Mouse (Mus musculus) limb, embryonic 14.5 days (tissue): ENCODE results near the gene Dhrs3. TPM values are rescaled to one million over a fixed set of nuclear protein-coding genes. Genes with fewer than 3 reads are reported as not detected.

ENCODE experiments used
- ATAC-seq: fragments of 200-750 bp; cut with Nextera tagmentation; 2 replicates; pipeline ENCODE4 v1.8.0; 2017; ENCODE audit warnings: low read depth, moderate number of reproducible peaks, moderate TSS enrichment; ENCODE audit not compliant: low FRiP score
- DNase-seq: peaks from one replicate; pipeline ENCODE4 v3.0.0-alpha.2; 2015; ENCODE audit warnings: low spot score
- H3K27ac ChIP-seq: fragments of 300-500 bp; sonication (generic); replicated peaks from 2 replicates; pipeline ENCODE4 v1.5.1; 2014; ENCODE audit warnings: low read depth, mild to moderate bottlenecking, low read length, moderate library complexity, mixed read lengths
- H3K27me3 ChIP-seq: fragments of 300-500 bp; sonication (generic); 2 replicates; pipeline ENCODE4 v1.6.1; 2014; ENCODE audit warnings: low read length, mixed read lengths; ENCODE audit not compliant: control insufficient read depth, insufficient read depth
- H3K36me3 ChIP-seq: fragments of 300-500 bp; sonication (generic); 2 replicates; pipeline ENCODE4 v1.6.1; 2014; ENCODE audit warnings: mild to moderate bottlenecking, low read length, moderate library complexity, mixed read lengths; ENCODE audit not compliant: control insufficient read depth, insufficient read depth
- H3K4me1 ChIP-seq: fragments of 300-500 bp; sonication (generic); 2 replicates; pipeline ENCODE4 v1.6.1; 2014; ENCODE audit warnings: antibody characterized with exemption, low read length, mixed read lengths; ENCODE audit not compliant: control insufficient read depth, insufficient read depth
- H3K4me2 ChIP-seq: fragments of 300-500 bp; sonication (generic); replicated peaks from 2 replicates; pipeline ENCODE4 v1.6.1; 2014; ENCODE audit warnings: low read depth, mild to moderate bottlenecking, low read length, moderate library complexity; ENCODE audit not compliant: severe bottlenecking
- H3K4me3 ChIP-seq: fragments of 300-500 bp; sonication (generic); replicated peaks from 2 replicates; pipeline ENCODE4 v1.5.1; 2014; ENCODE audit warnings: low read length
- H3K9ac ChIP-seq: fragments of 300-500 bp; sonication (generic); 2 replicates; pipeline ENCODE4 v1.6.1; 2014; ENCODE audit warnings: mild to moderate bottlenecking, low read depth, low read length, moderate library complexity; ENCODE audit not compliant: severe bottlenecking
- H3K9me3 ChIP-seq: fragments of 300-500 bp; sonication (generic); 2 replicates; pipeline ENCODE4 v1.6.1; 2016; ENCODE audit warnings: low read length; ENCODE audit not compliant: control insufficient read depth
- POLR2A ChIP-seq: fragments of 200-500 bp; IDR thresholded peaks from 2 replicates; pipeline ENCODE4 v1.8.0; 2012; ENCODE audit warnings: inconsistent platforms, mild to moderate bottlenecking, moderate library complexity, borderline replicate concordance; ENCODE audit not compliant: insufficient read depth, insufficient read length; ENCODE audit errors: extremely low read depth
- WGBS: fragments of 180-500 bp; shearing (Covaris S2); extraction: QIAGEN DNeasy Blood & Tissue Kit; methylation state at CpG from one replicate; pipeline ENCODE4 v1.1.7; 2014; 5-methylcytosine and 5-hydroxymethylcytosine counted together
- polyA plus RNA-seq, 2 experiments: library from polyadenylated mRNA; depleted of rRNA in 1 of 2; stranded (reverse) in 1 of 2; unstranded in 1 of 2; fragments of >200 nt; fragmentation: Nextera tagmentation in 1 of 2; extraction: Ambion mirVana in 1 of 2; gene quantifications; 2 replicates each; pipeline versions ENCODE4 v1.2.1 to v1.2.3; 2012 to 2014

Dhrs3 gene
- polyA plus RNA-seq, 2 experiments = 69.7 to 121 TPM

- peak overlapping the region; percentile 90 for H3K27ac ChIP-seq
- peaks cover 51% of the 10 kb centered on the region for H3K4me1 ChIP-seq
- H3K27me3 ChIP-seq = no peaks in the 10 kb centered on the region
- DNase-seq (no peak), ATAC-seq (no peak)
- no peaks in the 10 kb centered on the region for H3K9me3 ChIP-seq
- peak overlapping the region; percentile 67 for H3K4me3 ChIP-seq
- H3K9ac ChIP-seq = peak overlapping the region; percentile 81
- H3K36me3 ChIP-seq = 0 out of 2 replicates have a peak, but pooled peaks cover 1% of the 10 kb centered on the region
- peak overlapping the region; percentile 86 for H3K4me2 ChIP-seq
- no peak for TF ChIP-seq POLR2A
- WGBS = under 1% methylated on average over 12 of the region's 12 CpGs
Observed at GRCm38 (mm10) chr4:144892937-144893272, 278 bp downstream of the Dhrs3 start.

DNA sequence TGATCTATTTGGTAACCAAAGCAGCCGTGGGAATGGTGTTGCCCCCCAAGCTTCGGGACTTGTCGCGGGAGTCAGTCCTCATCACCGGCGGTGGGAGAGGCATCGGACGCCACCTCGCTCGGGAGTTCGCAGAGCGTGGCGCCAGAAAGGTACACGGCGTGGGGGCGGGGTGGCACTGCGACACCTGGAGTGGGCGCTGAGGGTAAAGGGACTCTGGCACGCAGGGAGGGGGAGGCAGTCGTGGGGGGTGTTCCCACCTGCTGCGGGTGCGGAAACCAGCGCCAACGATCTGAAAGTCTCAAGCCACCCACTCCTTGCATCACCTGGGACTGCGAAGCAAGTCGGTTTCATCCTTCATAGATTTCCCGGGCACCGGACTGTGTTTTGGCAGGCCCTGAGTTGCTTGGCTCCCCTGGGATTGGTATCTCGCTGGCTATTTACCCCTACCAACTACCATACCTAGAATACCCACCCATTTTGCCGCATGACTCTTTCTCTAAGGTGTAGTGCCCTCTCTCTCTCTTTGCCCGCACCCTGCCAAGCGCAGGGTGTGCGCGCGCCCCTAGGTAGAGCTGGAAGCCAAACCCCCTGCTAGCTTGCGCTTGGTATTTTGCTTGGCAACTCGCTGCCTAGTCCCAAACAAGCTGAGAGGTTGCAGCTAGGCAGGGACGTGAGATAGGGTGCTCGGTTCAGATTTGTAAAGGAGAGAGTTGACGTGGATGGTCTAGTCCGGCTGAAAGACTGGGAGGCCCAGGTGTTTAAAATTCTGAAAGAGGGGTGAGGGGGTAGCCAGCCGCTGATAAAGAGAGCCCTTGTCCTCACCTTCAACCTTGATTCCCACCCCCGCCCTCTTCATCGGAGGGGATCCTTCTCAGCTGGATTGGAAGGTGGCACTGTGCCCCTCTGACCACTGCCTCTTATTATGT is 1.2 kb downstream of the Dhrs3 start:
- no peaks in the 10 kb centered on the region for H3K9me3 ChIP-seq
- H3K36me3 ChIP-seq = peaks cover 5% of the 10 kb centered on the region; the same call in 1 of the 2 replicates
- H3K27ac ChIP-seq = peak overlapping the region; percentile 90
- peak overlapping the region; percentile 81 for H3K9ac ChIP-seq
- H3K27me3 ChIP-seq = no peaks in the 10 kb centered on the region
- DNase-seq (no peak), ATAC-seq (no peak)
- H3K4me1 ChIP-seq = peaks cover 43% of the 10 kb centered on the region
- no peak for TF ChIP-seq POLR2A
- under 1% methylated on average over 36 of the region's 44 CpGs for WGBS
- H3K4me2 ChIP-seq = peak overlapping the region; percentile 86
- H3K4me3 ChIP-seq = peak overlapping the region; percentile 67

DNA sequence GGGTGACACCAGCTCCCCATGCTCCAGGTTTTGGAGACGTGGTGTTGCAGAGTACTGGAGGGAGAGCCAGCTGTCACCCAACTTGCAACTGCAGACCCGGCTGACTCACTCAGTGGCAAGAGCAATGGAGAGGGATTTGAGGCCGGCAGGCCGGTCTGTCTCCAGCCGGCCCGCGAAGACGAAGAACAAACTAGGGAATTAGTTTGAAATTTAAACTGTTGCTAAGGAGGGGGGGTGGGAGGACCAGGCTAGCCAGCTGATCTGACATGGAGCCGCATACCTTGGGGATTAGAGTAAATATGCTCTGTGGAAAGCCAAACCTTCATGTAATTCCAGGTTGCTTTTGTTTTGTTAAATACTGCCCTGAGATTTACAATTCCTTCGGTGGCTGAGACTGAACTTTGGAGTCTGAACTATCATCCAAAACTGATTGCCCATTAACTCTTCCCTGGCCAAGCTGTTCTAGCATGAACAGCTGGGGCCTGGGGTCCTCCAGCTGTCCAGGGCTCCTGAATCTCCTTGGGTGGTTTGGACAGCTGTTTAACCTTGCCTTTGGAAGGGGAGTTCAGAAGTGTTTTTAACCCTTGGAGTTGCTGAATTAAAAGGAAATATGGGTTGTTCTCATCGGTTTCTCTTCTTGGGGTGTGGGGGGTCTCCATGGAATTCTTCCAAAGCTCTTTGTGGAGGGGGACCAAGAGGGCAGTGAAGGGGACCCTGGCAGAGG is 2.0 kb downstream of the Dhrs3 start:
- Histone ChIP-seq H3K27ac (peak overlapping the region; percentile 90), H3K4me3 (peak overlapping the region; percentile 67), H3K4me2 (peak overlapping the region; percentile 86), H3K4me1 (peaks cover 36% of the 10 kb centered on the region), H3K36me3 (peaks cover 6% of the 10 kb centered on the region; the same call in 1 of the 2 replicates), H3K27me3 (no peaks in the 10 kb centered on the region), H3K9ac (peak overlapping the region; percentile 81), H3K9me3 (no peaks in the 10 kb centered on the region)
- ATAC-seq (peak; percentile 34), DNase-seq (peak; percentile 68)
- WGBS = 2% methylated on average over 11 of the region's 11 CpGs
- peak; percentile 20; the same call in 1 of the 2 replicates for TF ChIP-seq POLR2A

GRCm38 (mm10) chr4:144895211-144895590 is 2.6 kb downstream of the Dhrs3 start:
- Histone ChIP-seq H3K27me3 (no peaks in the 10 kb centered on the region), H3K9me3 (no peaks in the 10 kb centered on the region), H3K9ac (peak overlapping the region; percentile 81), H3K4me2 (peak overlapping the region; percentile 86), H3K36me3 (peaks cover 12% of the 10 kb centered on the region; the same call in 1 of the 2 replicates), H3K27ac (peak overlapping the region; percentile 90), H3K4me1 (peaks cover 33% of the 10 kb centered on the region), H3K4me3 (peak overlapping the region; percentile 67)
- no peak for TF ChIP-seq POLR2A
- DNase-seq = no peak
- 17% methylated on average over 2 of the region's 2 CpGs for WGBS
- ATAC-seq = no peak

- peaks cover 31% of the 10 kb centered on the region for H3K4me1 ChIP-seq
- H3K4me2 ChIP-seq = peak overlapping the region; percentile 86
- H3K4me3 ChIP-seq = peak overlapping the region; percentile 25
- no peak for TF ChIP-seq POLR2A
- no peak for ATAC-seq
- no peaks in the 10 kb centered on the region for H3K27me3 ChIP-seq
- peaks cover 19% of the 10 kb centered on the region; the same call in 1 of the 2 replicates for H3K36me3 ChIP-seq
- 45% methylated on average over 3 of the region's 3 CpGs for WGBS
- DNase-seq = no peak
- H3K9ac ChIP-seq = 0 out of 2 replicates have a peak overlapping the region, but pooled peaks have one; percentile 31
- H3K27ac ChIP-seq = no peak overlapping the region
- H3K9me3 ChIP-seq = no peaks in the 10 kb centered on the region
Observed at GRCm38 (mm10) chr4:144896321-144896720, 3.7 kb downstream of the Dhrs3 start.
